Mouse (Mus musculus) embryonic fibroblast, embryonic 13.5 days (primary cell): ENCODE measurements around the gene Pafah2. TPM values are rescaled to one million over a fixed set of nuclear protein-coding genes. Genes with fewer than 3 reads are reported as not detected.

Source experiments
- H3K27ac ChIP-seq: 2 replicates; pipeline ENCODE4 v1.5.1; 2012; ENCODE audit warnings: low read length, control low read depth, inconsistent platforms; ENCODE audit not compliant: insufficient read depth
- H3K4me1 ChIP-seq: 2 replicates; pipeline ENCODE4 v1.6.1; 2011; ENCODE audit warnings: low read length; ENCODE audit not compliant: control insufficient read depth, insufficient read depth
- H3K4me3 ChIP-seq: 2 replicates; pipeline ENCODE4 v1.5.1; 2011; ENCODE audit warnings: mild to moderate bottlenecking, control low read depth, low read length; ENCODE audit not compliant: insufficient read depth
- CTCF ChIP-seq: IDR thresholded peaks from 2 replicates; pipeline ENCODE4 v1.5.1; 2011; ENCODE audit warnings: mild to moderate bottlenecking, control low read depth, low read length, moderate library complexity, borderline replicate concordance; ENCODE audit not compliant: insufficient read depth
- POLR2A ChIP-seq: IDR thresholded peaks from 2 replicates; pipeline ENCODE4 v1.6.1; 2011; ENCODE audit warnings: low read depth, mild to moderate bottlenecking, control low read depth, low read length, moderate library complexity
- polyA plus RNA-seq: library from polyadenylated mRNA; stranded (reverse); fragments of >200 nt; gene quantifications from 2 replicates; pipeline ENCODE4 v1.2.4, GENCODE M21; 2011; ENCODE audit warnings: low read depth; ENCODE audit not compliant: missing spikeins, insufficient read length

Gene Pafah2
- polyA plus RNA-seq, 1 experiment = 15.9 TPM

- H3K27ac ChIP-seq = no peak overlapping the region
- no peak overlapping the region for H3K4me3 ChIP-seq
- H3K4me1 ChIP-seq = no peaks in the 10 kb centered on the region
- TF ChIP-seq CTCF = no peak
- no peak for TF ChIP-seq POLR2A
Measured at GRCm38 (mm10) chr4:134457130-134457825, 61.2 kb downstream of the Pafah2 start.

GRCm38 (mm10) chr4:134458856-134459255 is 62.7 kb downstream of the Pafah2 start:
- no peak overlapping the region for H3K27ac ChIP-seq
- H3K4me1 ChIP-seq = no peaks in the 10 kb centered on the region
- TF ChIP-seq POLR2A = no peak
- TF ChIP-seq CTCF = no peak
- H3K4me3 ChIP-seq = no peak overlapping the region

GRCm38 (mm10) chr4:134460277-134460676 is 64.2 kb downstream of the Pafah2 start:
- Histone ChIP-seq H3K4me1 (no peaks in the 10 kb centered on the region), H3K27ac (no peak overlapping the region), H3K4me3 (no peak overlapping the region)
- TF ChIP-seq CTCF (no peak), POLR2A (no peak)

- Histone ChIP-seq H3K4me1 (no peaks in the 10 kb centered on the region), H3K4me3 (no peak overlapping the region), H3K27ac (no peak overlapping the region)
- no peak for TF ChIP-seq CTCF
- no peak for TF ChIP-seq POLR2A
Measured at GRCm38 (mm10) chr4:134461252-134461651, 65.1 kb downstream of the Pafah2 start.

GRCm38 (mm10) chr4:134465789-134466188 is 69.7 kb downstream of the Pafah2 start:
- H3K4me1 ChIP-seq = no peaks in the 10 kb centered on the region; the same call in 1 of the 2 replicates
- H3K4me3 ChIP-seq = no peak overlapping the region
- TF ChIP-seq POLR2A (no peak), CTCF (no peak)
- no peak overlapping the region for H3K27ac ChIP-seq

GRCm38 (mm10) chr4:134466381-134467262 is 70.5 kb downstream of the Pafah2 start:
- Histone ChIP-seq H3K4me1 (no peaks in the 10 kb centered on the region; the same call in 1 of the 2 replicates), H3K27ac (no peak overlapping the region), H3K4me3 (no peak overlapping the region)
- TF ChIP-seq CTCF (no peak), POLR2A (no peak)

GRCm38 (mm10) chr4:134467435-134468214 is 71.5 kb downstream of the Pafah2 start:
- H3K27ac ChIP-seq = no peak overlapping the region
- no peaks in the 10 kb centered on the region; the same call in 1 of the 2 replicates for H3K4me1 ChIP-seq
- H3K4me3 ChIP-seq = peak overlapping the region; percentile 38
- TF ChIP-seq CTCF (no peak), POLR2A (0 out of 2 replicates have a peak, but pooled peaks have one; percentile 19)

- no peaks in the 10 kb centered on the region; the same call in 1 of the 2 replicates for H3K4me1 ChIP-seq
- peak within 1 kb of the TSS; percentile 19; the same call in 1 of the 2 replicates for H3K27ac ChIP-seq
- TF ChIP-seq CTCF (no peak), POLR2A (peak; percentile 98)
- peak within 1 kb of the TSS; percentile 64 for H3K4me3 ChIP-seq
Measured at GRCm38 (mm10) chr4:134468215-134468575, 72.1 kb downstream of the Pafah2 start, which contains the start of gene Stmn1. Gene Stmn1 (plus strand): TSS chr4:134468320.

GRCm38 (mm10) chr4:134468578-134469266 is 72.6 kb downstream of the Pafah2 start:
- H3K4me1 ChIP-seq = no peaks in the 10 kb centered on the region; the same call in 1 of the 2 replicates
- peak overlapping the region; percentile 19; the same call in 1 of the 2 replicates for H3K27ac ChIP-seq
- peak overlapping the region; percentile 64 for H3K4me3 ChIP-seq
- TF ChIP-seq POLR2A = peak; percentile 49; the same call in 1 of the 2 replicates
- TF ChIP-seq CTCF = no peak
